Mouse (Mus musculus): Measurements from ENCODE around the gene Gm26938.

Gene Gm26938

GRCm38 (mm10) chr5:139792966-139793337, 33.3 kb downstream of the Gm26938 start:
- no peak for DNase-seq

GRCm38 (mm10) chr5:139792159-139792775, 33.9 kb downstream of the Gm26938 start:
- no peak for DNase-seq

GRCm38 (mm10) chr5:139791227-139792158, 34.7 kb downstream of the Gm26938 start, which contains the start of gene Mafk:
Gene Mafk (plus strand): TSS chr5:139791513.
- peak; percentile 84 for DNase-seq

DNA sequence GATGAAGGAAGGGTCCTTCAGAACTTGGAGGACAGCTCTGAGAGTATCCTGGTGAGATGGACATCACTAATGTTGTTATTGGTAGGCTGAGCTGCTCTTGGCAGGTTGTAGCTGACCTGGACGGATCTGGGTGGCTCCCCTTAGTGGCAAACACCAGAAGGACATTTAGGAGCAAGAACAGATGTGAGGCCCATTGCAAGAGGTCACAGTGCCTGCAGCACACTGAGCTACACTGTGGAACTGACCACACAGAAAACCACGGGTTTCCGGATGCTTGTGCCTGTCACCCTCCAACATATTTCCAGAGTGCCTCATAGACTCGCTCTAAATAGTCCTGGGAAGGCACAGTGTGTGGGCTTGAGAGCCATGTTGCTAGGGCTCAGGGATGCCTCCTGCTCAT, 36.7 kb downstream of the Gm26938 start:
- no peak for DNase-seq

GRCm38 (mm10) chr5:139781406-139781805, 44.8 kb downstream of the Gm26938 start:
- DNase-seq, result no peak

DNA sequence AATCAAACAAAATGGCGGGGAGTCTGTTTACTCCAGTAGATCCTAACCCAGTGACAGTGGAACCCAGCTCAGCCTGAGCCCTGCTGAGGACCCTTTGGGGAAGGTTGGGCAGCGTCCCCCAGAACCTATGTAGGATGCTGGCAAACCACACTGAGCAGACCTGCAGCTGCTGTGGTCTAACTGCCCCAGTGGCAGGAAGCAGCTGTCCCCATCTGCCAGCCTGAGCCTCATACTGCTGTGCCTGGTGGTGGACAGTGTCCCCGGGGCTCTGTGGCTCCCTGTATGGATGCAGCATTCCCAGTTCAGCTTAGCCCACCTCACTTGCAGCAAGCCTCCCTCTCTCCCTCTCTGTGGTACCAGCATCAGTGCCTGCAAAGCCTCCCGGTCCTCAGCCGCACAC, 49.2 kb downstream of the Gm26938 start:
- DNase-seq, result no peak

- peak; percentile 95 for DNase-seq
Observed at GRCm38 (mm10) chr5:139775216-139775926, 50.8 kb downstream of the Gm26938 start, which contains the start of gene Ints1. Gene Ints1 (minus strand): TSS chr5:139775674.

- DNase-seq, result no peak
Observed at GRCm38 (mm10) chr5:139768216-139768615, 58.0 kb downstream of the Gm26938 start.

DNA sequence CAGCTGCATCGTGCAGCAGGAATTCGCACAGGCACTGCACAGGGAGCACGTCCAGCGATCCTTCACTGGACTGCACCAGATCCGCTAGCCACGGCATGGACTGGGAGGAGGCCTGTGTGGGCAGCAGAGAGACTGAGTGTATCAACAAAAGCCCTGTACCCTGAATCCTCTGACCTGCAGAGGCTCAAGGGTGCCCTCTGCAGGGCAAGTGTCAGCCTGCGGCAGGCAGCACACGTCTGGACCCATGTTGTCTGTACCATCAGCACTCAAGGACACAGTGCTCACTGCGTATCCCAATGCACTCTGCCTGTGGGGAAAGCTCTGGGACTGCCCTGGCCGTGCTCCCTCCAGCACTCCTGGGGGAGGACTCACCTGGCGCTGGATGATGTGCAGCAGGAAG, 61.9 kb downstream of the Gm26938 start:
- no peak for DNase-seq

DNA sequence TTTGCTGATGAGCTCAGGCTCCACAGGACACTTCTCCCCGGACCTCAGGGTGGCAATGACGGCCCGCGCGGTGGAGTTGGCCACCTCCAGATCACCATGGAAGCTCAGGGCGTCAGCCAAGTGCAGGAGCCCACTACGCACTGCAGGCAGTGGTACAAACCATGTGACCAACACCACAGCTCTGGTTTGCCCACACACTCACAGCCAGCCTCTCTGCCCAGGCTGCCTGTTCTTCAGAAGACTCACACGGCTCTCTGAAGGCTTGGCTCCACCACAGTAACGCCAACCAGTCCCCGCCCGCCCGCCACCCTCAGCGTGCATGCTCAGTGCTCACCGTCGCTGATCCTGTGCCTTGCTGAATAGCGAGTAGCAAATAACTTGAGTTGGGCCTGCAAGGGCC, 68.1 kb downstream of the Gm26938 start:
- DNase-seq, result no peak

Data from cerebellum, adult 9-11 months (tissue).